Comparison of ENCODE assay signal across 9 mouse cellular contexts in genomic region chr10:37078439-37078838, GRCm38 (mm10).
DNase-seq lines count a peak whose midpoint lies in the region; ATAC-seq lines count a peak whose summit lies in the region.
"Had no signal": no experiment of that assay in that cellular context is flagged by ENCODE, and none has a peak within 500 bp of the region (broad histone marks: within the 10 kb centered on the region; RNA-seq: fewer than 3 reads in every experiment).

No protein-coding gene starts in this region.

- no peak overlapping the region for H3K9ac ChIP-seq in limb, embryonic 11.5 days (ENCODE audit: low read length)
- H3K9ac ChIP-seq in midbrain, embryonic 15.5 days: no peak overlapping the region

- peak overlapping the region; percentile 75 for H3K27ac ChIP-seq in heart, embryonic 10.5 days
- no peak overlapping the region for H3K27ac ChIP-seq in limb, embryonic 11.5 days (replicated peaks; ENCODE audit: low read depth, low read length)
- H3K27ac ChIP-seq in midbrain, embryonic 15.5 days: peak overlapping the region; percentile 61

- no peaks in the 10 kb centered on the region for H3K4me1 ChIP-seq in heart, embryonic 10.5 days
- no peaks in the 10 kb centered on the region for H3K4me1 ChIP-seq in limb, embryonic 11.5 days (ENCODE audit: control insufficient read depth, insufficient read depth, low read length)
- H3K4me1 ChIP-seq in midbrain, embryonic 15.5 days: peaks cover 9% of the 10 kb centered on the region

- H3K4me3 ChIP-seq in heart, embryonic 10.5 days: no peak overlapping the region
- H3K4me3 ChIP-seq in limb, embryonic 11.5 days (ENCODE audit: low read depth, low read length): no peak overlapping the region
- H3K4me3 ChIP-seq in midbrain, embryonic 15.5 days: no peak overlapping the region
- H3K4me3 ChIP-seq: erythroblast, embryonic 14.5 days had no signal

- peak; percentile 71 for DNase-seq in fibroblast of lung, adult 2 months (ENCODE audit: low read depth)
- peak; percentile 92 for DNase-seq in heart, embryonic 10.5 days (ENCODE audit: low spot score)
- DNase-seq in kidney, adult 8-10 months: peak; percentile 82 to 86
- DNase-seq in limb, embryonic 11.5 days (ENCODE audit: low spot score): peak; percentile 26
- DNase-seq in testis, postnatal 10 days (ENCODE audit: low spot score): peak; percentile 74
- no peak for DNase-seq in spleen, postnatal 14 days (ENCODE audit: low spot score in 2 of 2)

- peak; percentile 69; the same call in 1 of the 2 replicates for ATAC-seq in cerebellum, adult (ENCODE audit: insufficient number of reproducible peaks, low FRiP score, low TSS enrichment)
- ATAC-seq in limb, embryonic 11.5 days (ENCODE audit: insufficient number of reproducible peaks, low FRiP score, low TSS enrichment, low read depth): no peak
- peak; percentile 87; the same call in 1 of the 2 replicates for ATAC-seq in midbrain, embryonic 15.5 days (replicated peaks)

- H3K4me2 ChIP-seq in limb, embryonic 11.5 days (ENCODE audit: low read depth, severe bottlenecking): no peak overlapping the region
- no peak overlapping the region for H3K4me2 ChIP-seq in midbrain, embryonic 15.5 days

- no peaks in the 10 kb centered on the region for H3K9me3 ChIP-seq in heart, embryonic 10.5 days
- H3K9me3 ChIP-seq in limb, embryonic 11.5 days (ENCODE audit: control insufficient read depth, low read length): no peaks in the 10 kb centered on the region
- H3K9me3 ChIP-seq in midbrain, embryonic 15.5 days: no peaks in the 10 kb centered on the region

- H3K27me3 ChIP-seq in heart, embryonic 10.5 days (ENCODE audit: insufficient read depth, poor library complexity, severe bottlenecking): no peaks in the 10 kb centered on the region
- H3K27me3 ChIP-seq in limb, embryonic 11.5 days (ENCODE audit: control insufficient read depth, insufficient read depth, low read length): no peaks in the 10 kb centered on the region
- H3K27me3 ChIP-seq in midbrain, embryonic 15.5 days (replicated peaks): no peaks in the 10 kb centered on the region

- WGBS in heart, embryonic 10.5 days: 34% methylated on average over 5 of the region's 5 CpGs
- WGBS in limb, embryonic 11.5 days: 79% methylated on average over 5 of the region's 5 CpGs
- WGBS in midbrain, embryonic 15.5 days: 9% methylated on average over 5 of the region's 5 CpGs

- no peaks in the 10 kb centered on the region for H3K36me3 ChIP-seq in heart, embryonic 10.5 days
- no peaks in the 10 kb centered on the region for H3K36me3 ChIP-seq in limb, embryonic 11.5 days (ENCODE audit: control insufficient read depth, insufficient read depth, low read length)
- H3K36me3 ChIP-seq in midbrain, embryonic 15.5 days (replicated peaks): no peaks in the 10 kb centered on the region

Comparison
In these comparisons a context has a peak if more than half of its experiments do, and no peak if none do; other contexts are left out.
1. DNase-seq: peak in fibroblast of lung, adult 2 months (single experiment), heart, embryonic 10.5 days (single experiment), kidney, adult 8-10 months (2 of 2), limb, embryonic 11.5 days (single experiment) and testis, postnatal 10 days (single experiment); none in spleen, postnatal 14 days (0 of 2).